Mouse (Mus musculus) adrenal gland (tissue): ENCODE data around the gene Pea15a.

ENCODE experiments used
- intact Hi-C: fragments of 180-260 bp; cut with DNase I; formaldehyde crosslinking; loops from one replicate; pipeline ENCODE4 v1.15.1; 2025
- long read RNA-seq, 2 experiments: library from polyadenylated mRNA; unstranded; transcript quantifications; one replicate each; pipeline ENCODE4 v2.0.0; 2020; ENCODE audit warnings: borderline replicate concordance in 1 of 2; ENCODE audit not compliant: insufficient replicate concordance in 1 of 2

Pea15a gene
- long read RNA-seq, experiment 1, transcript Pea15a-201 (4 exons, 2,501 nt): major isoform, 75 of 88 reads
- long read RNA-seq, experiment 1, partial matches to known transcripts: 2 of 88 reads
- long read RNA-seq, experiment 1, other reads (novel, unspliced or antisense): 4 of 88 reads
- long read RNA-seq, experiment 2, transcript Pea15a-201 (4 exons, 2,501 nt): major isoform, 88 of 100 reads
- long read RNA-seq, experiment 2, partial matches to known transcripts: 1 of 100 reads
- long read RNA-seq, experiment 2, other reads (novel, unspliced or antisense): 10 of 100 reads

- intact Hi-C loops: loop anchor here (5.0 kb wide), 1 partner anchor 54 kb away; no protein-coding TSS in a partner anchor
These were observed at the start of gene Pea15a for GRCm38 (mm10) chr1:172206141-172206917. TSS of gene Pea15a (minus strand) at chr1:172206804.

- intact Hi-C loops: loop anchor here (10.0 kb wide), 1 partner anchor 57 kb away; no protein-coding TSS in a partner anchor
These were observed 41.1 kb upstream of the Pea15a start for GRCm38 (mm10) chr1:172247679-172248078.

GRCm38 (mm10) chr1:172247216-172247615 lies 40.6 kb upstream of the Pea15a start:
- intact Hi-C loops: loop anchor here (10.0 kb wide), 1 partner anchor 58 kb away; no protein-coding TSS in a partner anchor

GRCm38 (mm10) chr1:172244645-172245044 lies 38.0 kb upstream of the Pea15a start:
- intact Hi-C loops: loop anchor here (10.0 kb wide), 1 partner anchor 60 kb away; no protein-coding TSS in a partner anchor

GRCm38 (mm10) chr1:172243547-172244205 lies 37.1 kb upstream of the Pea15a start:
- intact Hi-C loops: loop anchor here (10.0 kb wide), 1 partner anchor 61 kb away; no protein-coding TSS in a partner anchor

- intact Hi-C loops: loop anchor here (10.0 kb wide), 1 partner anchor 62 kb away; no protein-coding TSS in a partner anchor
These were observed 35.8 kb upstream of the Pea15a start for GRCm38 (mm10) chr1:172242401-172242800.

- intact Hi-C loops: loop anchor here (10.0 kb wide), 1 partner anchor 64 kb away; no protein-coding TSS in a partner anchor
These were observed 34.5 kb upstream of the Pea15a start for GRCm38 (mm10) chr1:172240945-172241708.

GRCm38 (mm10) chr1:172229215-172229614 lies 22.6 kb upstream of the Pea15a start:
- intact Hi-C loops: no loop called here

GRCm38 (mm10) chr1:172228209-172228608 lies 21.6 kb upstream of the Pea15a start:
- intact Hi-C loops: no loop called here

GRCm38 (mm10) chr1:172221297-172222063 lies 14.9 kb upstream of the Pea15a start:
- intact Hi-C loops: no loop called here

GRCm38 (mm10) chr1:172220414-172220813 lies 13.8 kb upstream of the Pea15a start:
- intact Hi-C loops: no loop called here

- intact Hi-C loops: loop anchor here (5.0 kb wide), 1 partner anchor 83 kb away; no protein-coding TSS in a partner anchor
These were observed 13.1 kb upstream of the Pea15a start, which contains the start of gene Casq1 for GRCm38 (mm10) chr1:172219451-172220406. TSS of gene Casq1 (minus strand) at chr1:172219868.

GRCm38 (mm10) chr1:172218164-172218910 lies 11.7 kb upstream of the Pea15a start:
- intact Hi-C loops: loop anchor here (5.0 kb wide), 1 partner anchor 84 kb away; no protein-coding TSS in a partner anchor

GRCm38 (mm10) chr1:172217148-172217547 lies 10.5 kb upstream of the Pea15a start:
- intact Hi-C loops: loop anchor here (5.0 kb wide), 1 partner anchor 85 kb away; no protein-coding TSS in a partner anchor

- intact Hi-C loops: loop anchor here (5.0 kb wide), 1 partner anchor 88 kb away; no protein-coding TSS in a partner anchor
These were observed 8.1 kb upstream of the Pea15a start for GRCm38 (mm10) chr1:172214748-172215147.

- intact Hi-C loops: no loop called here
These were observed 7.2 kb upstream of the Pea15a start for GRCm38 (mm10) chr1:172213771-172214170.

- intact Hi-C loops: no loop called here
These were observed 6.2 kb upstream of the Pea15a start for GRCm38 (mm10) chr1:172212776-172213175.
